Comparison of ENCODE assay signal across 8 mouse cellular contexts in the genomic region with DNA sequence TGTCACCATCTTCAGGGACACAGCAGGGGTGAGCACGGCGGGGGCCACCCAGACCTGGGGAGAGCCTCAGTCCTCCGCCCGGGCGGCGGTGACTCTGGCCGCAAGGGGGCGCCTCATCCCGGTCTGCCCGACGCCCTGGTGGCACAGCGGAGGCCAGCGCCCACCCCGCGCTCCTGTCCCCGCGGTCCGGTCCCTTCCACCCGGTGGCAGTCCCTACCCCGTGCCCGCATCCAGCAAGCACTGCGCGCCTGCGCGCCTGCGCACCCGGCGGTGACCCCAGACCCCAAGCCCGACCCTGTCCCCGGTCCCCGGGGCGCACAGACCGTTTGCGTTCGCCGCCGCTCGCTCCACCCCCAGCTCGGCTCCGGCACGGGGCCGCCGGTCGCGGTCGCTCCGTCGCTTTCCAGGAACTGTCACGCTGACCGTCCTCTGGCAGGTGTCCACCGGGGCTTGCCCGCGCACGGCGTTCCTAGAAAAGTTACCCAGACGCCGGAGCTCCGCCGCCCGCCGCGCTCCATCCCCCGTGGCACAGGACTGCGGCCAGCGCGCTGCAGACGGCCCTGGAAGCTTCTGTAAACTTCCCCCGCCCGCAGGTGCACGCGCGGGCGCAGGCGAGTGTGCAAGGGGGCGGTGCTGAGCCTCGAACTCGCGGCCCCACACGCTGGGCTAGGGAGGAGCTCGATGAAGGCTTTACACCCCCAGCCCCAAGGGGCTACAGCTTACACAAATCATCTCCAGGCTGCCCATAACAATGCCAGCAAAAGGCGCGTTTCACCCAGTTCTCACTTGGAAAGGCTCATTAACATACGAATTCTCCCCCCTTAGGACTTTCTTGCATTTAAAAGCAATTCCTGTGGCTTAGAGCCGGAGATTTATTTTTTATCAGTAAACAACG.
DNase-seq lines count a peak whose midpoint lies in the region; ATAC-seq lines count a peak whose summit lies in the region.

No protein-coding gene starts in this region.

- peak; percentile 60 to 75; a peak in 3 of 4 replicates for ATAC-seq in hematopoietic stem cell, adult 5-6 weeks (replicated peaks in 1 of 2; ENCODE audit: insufficient read depth in 1 of 2, low FRiP score in 2 of 2, low TSS enrichment in 1 of 2, low read depth in 1 of 2, poor library complexity in 2 of 2, severe bottlenecking in 2 of 2)

- peak; percentile 83 for DNase-seq in NIH3T3 (ENCODE audit: low read depth)
- DNase-seq in cerebellum, adult 8-10 months, result peak; percentile 64
- DNase-seq in forelimb bud, embryonic 11.5 days (ENCODE audit: low read depth, low spot score), result peak; percentile 56
- DNase-seq in layer of hippocampus, postnatal 10 days (ENCODE audit: low spot score in 2 of 2), result peak; percentile 81 to 87
- DNase-seq in lung, postnatal 14 days, result peak; percentile 93
- peak; percentile 88 for DNase-seq in ovary, postnatal 14 days (ENCODE audit: low spot score)
- DNase-seq in thymus, postnatal 10 days (ENCODE audit: low spot score in 2 of 2), result peak; percentile 75 to 94

Comparison
In these comparisons a context has a peak if more than half of its experiments do, and no peak if none do; other contexts are left out.
1. Peak in every context shown above with its lines: DNase-seq and ATAC-seq.